Mouse (Mus musculus): ENCODE measurements around the gene Fbln1. TPM values are rescaled to one million over a fixed set of nuclear protein-coding genes. Genes with fewer than 3 reads are reported as not detected.

The Fbln1 gene
- total RNA-seq, 2 experiments from 2014 or later: 10.8 to 13.8 TPM

DNA sequence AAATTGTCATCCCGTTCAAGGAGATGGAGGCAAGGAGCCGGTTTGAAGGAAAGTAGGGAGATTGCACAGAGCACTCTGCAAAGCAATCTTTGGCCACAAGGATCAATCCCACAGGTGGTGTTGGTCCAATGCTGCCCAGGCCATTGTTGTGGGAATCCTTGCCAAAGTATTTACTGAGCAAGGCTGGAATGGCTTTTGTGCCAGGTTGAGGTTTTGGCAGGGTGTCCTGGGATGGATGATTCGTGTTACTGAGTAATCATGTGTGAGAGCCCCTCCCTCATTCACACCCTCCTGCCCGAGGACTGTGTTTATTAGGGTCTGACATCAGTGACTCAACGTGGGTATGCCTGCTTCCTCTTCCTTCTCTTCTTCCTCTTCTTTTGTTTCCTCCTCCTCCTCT lies 3.0 kb upstream of the Fbln1 start:
- no peak for DNase-seq (ENCODE audit: low spot score in 2 of 2)

DNA sequence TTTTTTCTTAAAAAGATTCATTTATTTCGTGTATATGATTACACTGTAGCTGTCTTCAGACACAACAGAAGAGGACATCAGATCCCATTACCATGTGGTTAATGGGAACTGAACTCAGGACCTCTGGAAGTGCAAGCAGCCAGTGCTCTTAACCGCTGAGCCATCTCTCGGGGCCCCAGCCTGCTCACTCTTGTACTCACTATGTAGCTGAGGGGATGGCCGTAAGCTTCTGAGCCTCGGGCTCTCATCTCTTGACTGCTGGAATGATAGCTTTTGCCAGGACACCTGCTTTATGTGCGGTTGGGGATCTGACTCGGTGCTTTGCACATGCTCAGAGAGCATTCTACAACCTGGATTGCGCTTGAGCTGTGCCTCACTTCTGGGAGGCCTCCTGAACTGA lies 1.4 kb upstream of the Fbln1 start:
- no peak for DNase-seq (ENCODE audit: low spot score in 2 of 2)

DNA sequence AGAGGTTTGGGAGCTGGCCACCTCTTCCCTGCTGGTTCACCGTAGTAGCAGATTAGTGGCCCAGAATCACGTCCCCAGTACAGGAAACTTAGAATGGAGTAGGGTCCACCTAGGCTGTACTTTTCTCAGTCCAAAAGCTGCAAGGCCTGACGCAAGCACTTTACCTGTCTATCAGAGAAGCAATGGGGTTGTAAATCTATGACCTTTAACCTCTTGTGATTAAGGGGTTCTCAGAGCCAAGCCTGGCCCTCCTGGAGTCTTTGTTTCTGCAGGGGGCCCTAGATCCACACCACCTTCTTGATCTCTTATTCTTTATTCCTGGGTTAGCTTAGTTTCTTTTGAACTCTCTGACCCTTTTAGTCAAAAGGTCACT lies 940 bp downstream of the Fbln1 start:
- DNase-seq (ENCODE audit: low spot score in 2 of 2): no peak

DNA sequence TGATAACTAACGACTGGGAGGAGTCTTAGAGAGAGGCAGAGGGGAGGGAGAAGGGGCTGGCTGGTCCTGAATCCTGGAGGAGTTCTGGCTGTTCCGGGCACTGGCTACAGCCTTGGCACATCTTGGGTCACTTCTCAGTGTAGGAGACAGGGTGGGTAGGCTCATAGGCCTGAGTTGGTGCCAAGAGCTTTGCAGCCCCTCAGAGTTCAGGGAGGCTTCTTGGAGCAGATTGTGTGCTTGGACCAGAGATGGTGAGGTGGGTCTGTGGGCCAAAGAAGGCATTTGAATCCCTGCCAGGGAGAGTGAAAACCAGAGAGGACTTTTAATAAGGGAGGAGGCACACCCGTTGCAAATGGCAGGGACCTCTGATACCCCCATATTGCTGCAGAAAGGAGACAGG lies 1.3 kb downstream of the Fbln1 start:
- no peak for DNase-seq (ENCODE audit: low spot score in 2 of 2)

DNA sequence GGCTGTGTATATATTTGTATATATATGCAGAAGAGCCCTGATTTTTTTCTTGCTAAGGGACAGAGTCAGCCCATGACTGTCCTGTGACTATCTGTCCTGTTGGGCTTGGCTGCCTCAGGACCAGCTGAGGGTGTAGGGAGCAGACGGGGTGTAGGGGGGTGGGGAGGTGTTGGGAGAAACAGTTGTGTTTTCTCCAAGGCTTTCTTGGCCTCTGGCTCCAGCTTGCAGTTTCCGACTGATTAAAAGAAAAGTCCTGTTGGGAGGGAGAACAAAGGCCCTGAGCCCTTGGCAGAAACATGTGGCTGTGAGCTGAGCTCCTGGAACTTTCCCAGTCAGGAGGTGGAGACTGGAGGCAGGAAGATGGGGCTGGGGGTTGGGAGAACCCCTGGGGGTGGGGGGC lies 2.0 kb downstream of the Fbln1 start:
- DNase-seq (ENCODE audit: low spot score in 2 of 2): peak in 1 of 2 experiments; percentile 31

DNA sequence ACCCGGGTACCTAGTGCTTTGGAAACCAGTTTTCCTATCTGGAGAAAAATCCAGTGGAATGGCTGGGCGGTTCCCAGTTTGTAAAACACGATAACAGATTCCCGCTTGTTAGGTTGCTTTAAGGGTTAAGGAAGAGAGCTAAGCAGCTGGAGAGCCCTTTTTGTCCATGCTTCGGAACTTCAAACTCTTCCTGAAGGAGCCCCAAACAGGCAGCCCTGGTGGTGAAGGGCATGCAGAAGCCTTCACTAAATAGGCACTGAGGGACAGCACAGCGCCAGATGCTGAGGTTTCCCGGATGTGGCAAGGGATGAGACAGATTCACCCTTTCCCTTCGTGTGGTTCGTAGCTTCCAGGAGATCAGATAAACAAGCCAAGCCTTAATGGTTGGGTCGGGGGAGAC lies 2.6 kb downstream of the Fbln1 start:
- DNase-seq (ENCODE audit: low spot score in 2 of 2): no peak

DNA sequence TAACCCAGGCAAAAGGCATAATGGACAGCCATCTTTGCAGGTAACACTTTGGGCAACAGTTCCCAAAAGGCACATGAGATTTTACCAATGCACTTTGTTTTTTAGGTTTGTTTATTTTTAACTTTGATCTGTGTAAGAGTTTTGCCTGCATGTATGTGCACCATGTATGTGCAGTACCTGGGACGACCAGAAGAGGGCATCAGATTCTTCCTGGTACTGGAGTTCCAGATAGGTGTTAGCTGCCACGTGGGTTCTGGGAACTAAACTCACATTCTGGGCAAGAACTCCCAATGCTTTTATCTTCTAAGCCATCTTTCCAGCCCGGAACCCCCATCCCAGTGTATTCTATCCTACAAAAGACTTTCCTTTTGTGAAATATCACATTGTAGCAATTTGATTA lies 3.6 kb downstream of the Fbln1 start:
- no peak for DNase-seq (ENCODE audit: low spot score in 2 of 2)

DNA sequence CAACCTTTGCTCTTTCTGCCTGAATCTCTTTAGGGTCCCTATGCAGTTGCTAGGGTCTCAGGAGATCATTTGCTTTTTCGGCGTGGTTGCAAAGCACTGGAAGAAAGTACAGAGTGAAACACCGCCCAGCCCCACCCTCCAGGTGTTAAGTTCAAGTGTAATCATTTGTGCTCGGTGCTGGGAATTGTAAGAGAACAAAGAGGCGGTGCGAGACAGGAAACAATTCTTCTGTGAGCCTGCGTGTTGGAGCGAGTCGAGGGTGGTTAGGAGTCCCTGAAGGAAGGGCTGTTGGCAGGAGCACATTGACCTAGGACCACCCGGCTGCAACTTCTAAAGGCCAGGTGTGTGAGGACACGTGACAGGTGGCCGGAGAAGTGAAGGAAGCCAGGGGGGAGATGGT lies 4.9 kb downstream of the Fbln1 start:
- no peak for DNase-seq (ENCODE audit: low spot score in 2 of 2)

DNA sequence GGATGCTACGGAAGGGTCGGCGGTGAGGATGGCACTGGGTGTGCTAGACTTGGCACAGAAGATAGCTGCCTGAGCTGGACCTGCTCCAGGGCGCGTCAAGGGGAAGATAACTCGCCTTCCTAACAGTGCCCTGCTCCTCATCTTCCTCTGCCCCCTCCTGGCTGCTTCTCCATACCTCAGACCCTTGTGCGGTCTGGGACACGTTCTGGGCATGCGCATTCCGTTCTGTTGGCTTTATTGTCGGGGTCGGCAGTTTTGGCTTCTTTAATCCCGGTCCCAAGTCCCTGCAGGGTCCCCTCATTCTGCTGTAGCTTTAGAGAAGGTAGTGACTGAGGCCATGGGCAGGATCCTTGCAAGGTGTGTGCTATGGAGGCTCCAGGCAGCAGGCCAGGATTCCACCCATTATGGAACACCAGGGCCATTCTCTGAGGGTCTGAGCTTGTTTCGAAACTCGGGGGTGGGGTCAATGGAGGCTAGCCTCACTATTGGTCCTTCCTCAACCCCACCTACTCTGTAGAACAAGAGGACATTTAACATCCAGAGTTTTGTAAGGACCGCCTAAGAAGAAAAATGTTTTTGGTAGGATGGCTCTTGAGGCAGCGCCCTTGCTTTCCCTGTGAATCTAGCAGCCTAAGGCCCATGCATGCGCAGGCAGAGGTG lies 5.5 kb downstream of the Fbln1 start:
- DNase-seq (ENCODE audit: low spot score in 2 of 2): no peak

DNA sequence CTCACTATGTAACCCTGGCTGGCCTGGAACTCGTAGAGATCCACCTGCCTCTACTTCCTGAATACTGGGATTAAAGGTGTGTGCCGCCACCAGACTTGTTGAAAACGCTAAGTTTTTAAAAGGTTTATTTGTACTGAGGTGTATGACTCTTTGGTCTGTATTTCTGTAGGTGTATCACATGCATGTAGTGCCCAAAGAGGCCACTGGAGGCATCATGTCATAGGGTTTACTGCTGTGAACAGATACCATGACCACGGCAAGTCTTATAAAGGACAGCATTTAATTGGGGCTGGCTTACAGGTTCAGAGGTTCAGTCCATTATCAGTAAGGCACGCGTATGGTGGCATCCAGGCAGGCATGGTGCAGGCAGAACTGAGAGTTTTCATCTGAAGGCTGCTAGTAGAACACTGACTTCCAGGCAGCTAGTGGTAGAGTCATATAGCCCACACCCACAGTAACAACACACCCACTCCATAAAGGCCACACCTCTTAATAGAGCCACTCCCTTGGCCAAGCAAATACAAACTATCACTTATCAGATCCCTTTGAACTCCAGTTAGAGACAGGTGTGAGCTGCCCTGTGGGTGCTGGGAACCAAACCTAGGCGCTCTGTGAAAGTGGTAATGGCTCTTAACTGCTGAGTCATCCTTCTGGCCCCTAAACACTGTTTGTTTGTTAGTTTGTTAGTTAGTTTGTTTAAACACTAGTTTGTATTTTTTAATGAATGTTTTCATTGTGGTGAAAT lies 10.5 kb downstream of the Fbln1 start:
- DNase-seq (ENCODE audit: low spot score in 2 of 2): no peak

DNA sequence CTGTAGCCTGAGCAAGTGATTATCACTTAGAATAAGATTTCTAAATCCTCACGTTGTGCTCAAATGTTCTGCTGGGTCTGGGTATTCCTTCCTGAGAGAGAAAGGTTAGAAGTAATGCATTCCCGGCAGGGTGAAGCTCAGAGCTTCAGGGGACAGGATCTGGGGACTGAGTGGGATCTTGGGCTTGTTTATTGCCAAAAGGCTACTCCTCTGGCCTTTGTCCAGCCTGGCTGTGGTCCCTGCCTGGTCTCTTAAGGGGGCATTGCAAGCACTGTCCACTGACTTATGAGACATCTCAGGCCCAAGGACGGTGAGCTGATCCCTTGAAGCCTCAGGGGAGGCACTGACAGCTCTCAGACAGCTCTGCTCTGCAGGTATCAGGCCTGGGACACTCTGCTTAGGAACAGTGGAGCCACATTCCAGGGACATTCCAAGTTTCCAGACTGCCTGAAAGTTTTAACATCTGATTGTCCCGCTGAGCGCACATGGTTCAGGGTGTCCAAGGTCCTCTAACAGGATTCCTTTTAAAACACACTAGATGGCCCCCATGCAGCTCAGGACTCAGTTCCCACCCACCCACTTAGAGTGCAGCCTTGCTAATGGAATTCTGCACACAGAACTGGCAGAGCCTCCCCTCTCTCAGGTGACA lies 13.0 kb downstream of the Fbln1 start:
- DNase-seq (ENCODE audit: low spot score in 2 of 2): no peak

DNA sequence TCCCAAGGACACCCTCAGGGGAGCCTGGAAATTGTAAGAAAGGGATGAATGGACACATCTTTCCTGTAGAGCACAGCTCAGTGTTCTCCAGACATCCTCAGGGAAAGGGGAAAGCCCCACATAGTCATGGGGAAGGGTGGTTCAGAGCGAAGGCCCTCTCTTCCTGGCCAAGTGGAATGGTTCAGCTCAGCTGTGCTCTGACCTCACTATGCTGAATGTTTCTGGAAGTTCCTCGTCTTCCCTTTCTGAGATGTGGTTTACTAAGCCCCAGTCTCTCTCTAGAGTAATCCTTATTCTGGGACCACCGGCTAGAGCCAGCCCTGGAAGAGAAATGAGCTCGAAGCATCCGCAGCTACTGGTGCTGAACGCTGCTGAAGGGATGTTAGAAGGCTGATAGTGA lies 14.6 kb downstream of the Fbln1 start:
- no peak for DNase-seq (ENCODE audit: low spot score in 2 of 2)

DNA sequence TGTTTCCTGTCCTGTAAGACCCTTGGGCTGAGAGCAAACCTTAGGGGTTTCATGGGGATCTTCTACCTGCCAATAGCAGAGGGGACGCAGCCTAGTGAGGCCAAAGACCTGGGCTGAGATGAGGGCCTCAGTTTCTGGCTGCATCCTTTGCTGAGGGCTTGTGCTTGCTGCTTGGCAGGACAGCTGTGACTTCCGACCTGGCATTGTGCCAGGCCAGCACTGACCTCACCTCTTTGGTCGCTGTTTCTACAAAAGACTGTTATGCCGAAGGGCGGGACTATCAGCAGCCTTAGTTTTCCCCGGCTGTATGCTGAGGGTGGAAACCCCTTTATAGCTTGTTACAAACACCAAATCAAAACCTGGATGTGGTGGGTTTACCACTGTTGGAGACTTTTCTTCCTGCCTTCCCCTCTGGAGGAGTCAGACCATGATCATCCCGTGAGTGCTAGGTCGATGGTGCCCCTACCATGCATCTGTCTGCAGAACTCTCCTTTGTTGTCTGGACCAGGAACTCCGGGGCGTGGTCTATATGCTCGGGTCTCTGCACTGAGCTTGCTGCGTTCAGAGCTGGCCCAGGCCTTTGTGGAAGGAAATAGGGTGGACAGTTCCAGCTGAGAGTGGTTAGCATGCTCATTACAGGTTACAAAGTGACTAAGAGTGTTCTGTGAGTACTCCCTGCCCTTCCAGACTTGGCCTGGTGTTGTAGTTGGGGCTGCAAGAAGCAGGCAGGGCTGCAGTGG lies 15.5 kb downstream of the Fbln1 start:
- DNase-seq (ENCODE audit: low spot score in 2 of 2): no peak

DNA sequence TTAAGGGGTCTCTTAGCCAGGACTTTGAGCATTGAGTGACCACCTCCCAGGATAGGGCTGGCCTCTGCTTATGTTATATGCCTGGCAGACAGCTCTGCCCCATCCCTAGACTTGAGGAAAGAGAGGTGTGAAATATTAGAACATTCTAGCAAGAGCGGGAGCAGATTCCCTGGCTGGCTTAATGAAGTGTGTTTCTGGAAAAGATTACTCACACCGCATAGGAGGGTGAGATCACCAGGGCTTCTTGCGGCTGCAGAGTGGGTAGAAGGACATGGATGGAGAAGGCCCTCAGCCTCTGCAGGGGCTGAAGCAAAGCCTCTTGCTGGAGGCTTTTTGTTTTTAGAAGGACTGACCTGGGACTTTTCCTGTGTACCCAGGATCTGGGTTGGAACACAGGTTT lies 19.9 kb downstream of the Fbln1 start:
- no peak for DNase-seq (ENCODE audit: low spot score in 2 of 2)

DNA sequence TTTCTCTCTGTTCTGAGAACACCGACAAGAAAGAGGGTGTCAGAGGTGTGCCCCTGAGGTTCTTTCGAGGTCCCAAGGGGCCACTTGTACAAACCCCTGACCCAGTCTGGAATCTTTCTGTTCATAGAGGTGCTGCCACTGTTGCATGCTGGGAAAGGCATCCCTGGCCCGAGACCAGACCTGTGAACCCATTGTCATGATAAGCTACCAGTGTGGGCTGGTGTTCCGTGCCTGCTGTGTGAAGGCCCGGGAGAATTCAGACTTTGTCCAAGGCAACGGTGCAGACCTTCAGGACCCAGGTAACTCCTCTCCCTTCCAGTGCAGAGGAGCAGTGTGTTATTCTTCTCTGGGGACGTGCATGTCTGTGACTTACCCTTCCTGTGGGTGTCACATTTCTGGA lies 21.1 kb downstream of the Fbln1 start:
- DNase-seq (ENCODE audit: low spot score in 2 of 2): no peak

DNA sequence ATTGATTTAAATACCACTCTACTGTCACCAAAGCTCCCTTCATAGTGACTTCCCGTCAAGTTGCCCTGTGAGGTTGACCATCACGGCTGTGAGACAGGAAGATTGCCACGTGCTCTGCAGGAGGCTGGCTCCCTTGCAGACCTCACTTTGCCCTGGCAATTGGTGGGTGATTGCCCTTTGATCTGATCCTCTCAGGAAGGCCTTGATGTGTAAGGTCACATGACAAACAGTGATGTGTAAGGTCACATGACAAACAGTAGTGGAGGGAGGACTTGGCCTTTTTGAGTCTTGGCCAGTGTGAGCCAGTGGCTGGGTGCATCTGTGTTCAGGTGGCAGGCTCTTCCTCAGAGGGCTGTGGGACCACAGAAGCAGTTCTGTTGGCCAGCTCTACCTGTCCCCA lies 22.8 kb downstream of the Fbln1 start:
- DNase-seq (ENCODE audit: low spot score in 2 of 2): no peak

DNA sequence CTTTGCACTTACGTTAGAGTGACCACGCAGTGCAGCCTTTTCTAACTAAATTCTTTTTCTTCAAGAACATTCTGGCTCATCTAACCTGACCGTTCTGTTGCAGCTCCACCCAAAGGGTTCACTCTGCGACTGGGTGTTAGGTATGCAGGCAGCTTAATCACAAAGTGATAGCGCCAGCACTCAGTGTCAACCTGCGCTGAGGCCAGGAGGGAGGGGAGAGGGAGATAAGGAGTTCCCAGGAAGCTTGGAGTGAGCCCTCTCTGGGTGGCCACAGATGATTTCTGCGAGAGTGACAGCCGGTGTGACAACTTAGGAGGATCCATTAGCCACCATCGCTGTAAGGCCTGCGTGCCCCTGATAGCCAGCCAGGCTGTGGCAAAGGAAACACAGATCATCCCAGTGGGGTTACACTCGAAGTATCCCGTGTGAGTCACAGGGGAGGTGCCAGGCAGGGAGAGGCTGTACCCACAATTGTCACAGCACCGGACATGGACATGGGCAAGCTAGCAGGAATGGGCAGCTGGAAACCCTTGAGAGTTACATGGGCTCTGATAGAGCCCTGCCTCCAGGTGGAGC lies 24.3 kb downstream of the Fbln1 start:
- DNase-seq (ENCODE audit: low spot score in 2 of 2): no peak

DNA sequence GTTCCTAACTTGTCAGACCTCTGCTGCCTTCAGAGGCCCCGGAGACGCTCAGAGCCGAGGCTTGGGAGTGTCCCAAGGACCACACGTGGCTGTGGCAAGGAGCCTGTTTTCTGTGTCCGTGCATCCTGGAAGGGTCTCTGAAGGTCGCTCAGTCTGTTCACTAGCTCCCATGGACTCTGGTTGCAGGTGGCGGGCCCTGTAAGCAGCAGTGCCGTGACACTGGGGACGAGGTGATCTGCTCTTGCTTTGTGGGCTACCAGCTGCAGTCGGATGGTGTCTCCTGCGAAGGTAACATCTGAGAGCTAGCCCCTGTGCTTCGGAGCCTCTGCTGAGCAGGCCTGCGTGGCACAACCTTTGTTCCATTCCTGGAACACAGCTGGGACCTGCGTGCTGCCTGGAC lies 24.9 kb downstream of the Fbln1 start:
- no peak for DNase-seq (ENCODE audit: low spot score in 2 of 2)

DNA sequence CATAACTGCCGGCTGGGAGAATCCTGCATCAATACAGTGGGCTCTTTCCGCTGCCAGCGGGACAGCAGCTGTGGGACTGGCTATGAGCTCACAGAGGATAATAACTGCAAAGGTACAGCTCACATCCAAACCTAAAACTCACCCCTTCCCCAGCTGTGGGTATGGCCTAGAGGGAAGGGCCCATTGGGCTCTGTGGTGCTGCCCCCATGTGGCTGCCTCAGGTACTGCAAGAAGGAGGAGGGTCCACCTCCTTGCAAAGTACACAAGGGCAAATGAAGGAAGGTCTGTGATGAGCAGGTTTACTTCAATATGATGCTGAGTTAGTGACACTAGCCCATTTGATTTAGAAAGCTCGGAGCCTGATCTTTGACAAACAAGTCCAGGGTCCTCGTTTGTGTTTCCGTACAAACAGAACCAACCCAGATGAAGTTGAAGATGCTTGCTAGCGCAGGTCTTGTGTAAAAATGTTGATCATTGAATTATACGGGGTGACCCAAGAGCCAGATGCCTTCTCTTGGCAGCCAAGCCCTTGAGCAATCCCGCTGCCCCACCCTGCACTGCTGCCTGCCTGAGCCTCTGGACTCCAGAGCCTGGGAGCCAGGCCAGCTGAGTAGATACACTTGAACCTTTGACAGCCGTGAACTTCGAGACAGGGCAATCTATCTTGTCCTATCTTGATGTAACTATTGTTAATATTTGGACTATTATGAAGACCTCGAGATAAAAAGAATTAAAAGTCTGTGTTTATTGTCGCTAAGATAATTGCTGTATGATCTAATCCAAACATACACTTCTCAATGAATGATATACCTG lies 25.9 kb downstream of the Fbln1 start:
- peak in 1 of 2 experiments; percentile 37 for DNase-seq (ENCODE audit: low spot score in 2 of 2)

DNA sequence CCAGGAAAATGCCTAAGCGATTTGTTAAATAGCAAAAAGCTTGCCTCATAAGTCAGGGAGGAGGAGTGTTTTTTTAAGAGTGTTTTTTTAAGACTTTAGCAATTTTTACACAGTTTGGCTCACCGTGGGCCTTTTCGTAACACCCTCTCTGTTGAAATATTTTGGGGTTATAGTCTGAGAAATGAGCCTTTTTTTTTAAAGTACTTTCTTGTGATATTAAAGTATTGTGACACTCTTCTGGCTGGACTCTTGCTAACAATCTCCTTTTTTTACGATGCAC lies 26.4 kb downstream of the Fbln1 start:
- no peak for DNase-seq (ENCODE audit: low spot score in 2 of 2)

Measured in left cerebral cortex, adult 18-20 months (tissue).